Comparison of ENCODE assay signal across 13 mouse cellular contexts in genomic region chr2:44018033-44018432, GRCm38 (mm10).
"Had no signal": no experiment of that assay in that cellular context is flagged by ENCODE, and none has a peak within 500 bp of the region (broad histone marks: within the 10 kb centered on the region; RNA-seq: fewer than 3 reads in every experiment).

No protein-coding gene starts in this region.

- ATAC-seq: liver, embryonic 12.5 days had no signal

- H3K4me2 ChIP-seq: limb, embryonic 15.5 days; liver, embryonic 12.5 days; lung, embryonic 14.5 days; neural tube, embryonic 13.5 days had no signal

- H3K9ac ChIP-seq: limb, embryonic 15.5 days; liver, embryonic 12.5 days; lung, embryonic 14.5 days; neural tube, embryonic 13.5 days had no signal

- DNase-seq: kidney, postnatal 36 days; layer of hippocampus, adult 9-11 months; layer of hippocampus, postnatal 36 days; lung, embryonic 14.5 days; lung, postnatal 10 days; lung, postnatal 4 days; right cerebral cortex, adult 18-20 months; right cerebral cortex, postnatal 25 days; thymus, postnatal 36 days had no signal

- H3K27me3 ChIP-seq: limb, embryonic 15.5 days; liver, embryonic 12.5 days; neural tube, embryonic 13.5 days had no signal

- H3K9me3 ChIP-seq: limb, embryonic 15.5 days; liver, embryonic 12.5 days; neural tube, embryonic 13.5 days had no signal

- H3K36me3 ChIP-seq: limb, embryonic 15.5 days; liver, embryonic 12.5 days; neural tube, embryonic 13.5 days had no signal

- H3K27ac ChIP-seq: kidney, postnatal 0 days; limb, embryonic 15.5 days; liver, embryonic 12.5 days had no signal

- H3K4me3 ChIP-seq: limb, embryonic 15.5 days; liver, embryonic 12.5 days; neural tube, embryonic 13.5 days had no signal

- H3K4me1 ChIP-seq: limb, embryonic 15.5 days; liver, embryonic 12.5 days had no signal
